Mouse (Mus musculus) heart, embryonic 11.5 days (tissue): ENCODE results near the gene Rai14. TPM values are rescaled to one million over a fixed set of nuclear protein-coding genes. Genes with fewer than 3 reads are reported as not detected.

Experiments used
- ATAC-seq: fragments of 200-750 bp; cut with Nextera tagmentation; replicated peaks from 2 replicates; pipeline ENCODE4 v1.8.0; 2017; ENCODE audit warnings: moderate library complexity; ENCODE audit not compliant: insufficient number of reproducible peaks, low FRiP score, low TSS enrichment
- H3K27ac ChIP-seq: fragments of 300-500 bp; sonication (generic); 2 replicates; pipeline ENCODE4 v1.5.1; 2014; ENCODE audit warnings: mild to moderate bottlenecking, low read depth, low read length
- H3K27me3 ChIP-seq: fragments of 300-500 bp; sonication (generic); 2 replicates; pipeline ENCODE4 v1.6.1; 2014; ENCODE audit warnings: mild to moderate bottlenecking, low read length, mixed read lengths; ENCODE audit not compliant: control insufficient read depth, insufficient read depth
- H3K36me3 ChIP-seq: fragments of 300-500 bp; sonication (generic); 2 replicates; pipeline ENCODE4 v1.6.1; 2014; ENCODE audit warnings: mild to moderate bottlenecking, low read length, moderate library complexity, mixed read lengths; ENCODE audit not compliant: control insufficient read depth, insufficient read depth
- H3K4me1 ChIP-seq: fragments of 300-500 bp; sonication (generic); 2 replicates; pipeline ENCODE4 v1.6.1; 2014; ENCODE audit warnings: low read length; ENCODE audit not compliant: control insufficient read depth, insufficient read depth
- H3K4me2 ChIP-seq: fragments of 300-500 bp; sonication (generic); 2 replicates; pipeline ENCODE4 v1.6.1; 2014; ENCODE audit warnings: mild to moderate bottlenecking, moderate library complexity
- H3K4me3 ChIP-seq: fragments of 300-500 bp; sonication (generic); 2 replicates; pipeline ENCODE4 v1.5.1; 2014; ENCODE audit warnings: low read depth, low read length
- H3K9ac ChIP-seq: fragments of 300-500 bp; sonication (generic); 2 replicates; pipeline ENCODE4 v1.6.1; 2014; ENCODE audit warnings: mild to moderate bottlenecking, low read depth, low read length, moderate library complexity
- H3K9me3 ChIP-seq: fragments of 300-500 bp; sonication (generic); replicated peaks from 2 replicates; pipeline ENCODE4 v1.6.1; 2016; ENCODE audit warnings: low read length; ENCODE audit not compliant: control insufficient read depth
- WGBS: fragments of 180-500 bp; shearing (Covaris S2); extraction: QIAGEN DNeasy Blood & Tissue Kit; methylation state at CpG from one replicate; pipeline ENCODE4 v1.1.7; 2014; ENCODE audit not compliant: insufficient replicate concordance; 5-methylcytosine and 5-hydroxymethylcytosine counted together
- polyA plus RNA-seq: library from polyadenylated mRNA; unstranded; fragments of >200 nt; fragmentation: Nextera tagmentation; extraction: Ambion mirVana; gene quantifications from 2 replicates; pipeline ENCODE4 v1.2.1, GENCODE M21; 2014

Rai14 gene
- polyA plus RNA-seq, 1 experiment from 2014 or later: 30.5 TPM

DNA sequence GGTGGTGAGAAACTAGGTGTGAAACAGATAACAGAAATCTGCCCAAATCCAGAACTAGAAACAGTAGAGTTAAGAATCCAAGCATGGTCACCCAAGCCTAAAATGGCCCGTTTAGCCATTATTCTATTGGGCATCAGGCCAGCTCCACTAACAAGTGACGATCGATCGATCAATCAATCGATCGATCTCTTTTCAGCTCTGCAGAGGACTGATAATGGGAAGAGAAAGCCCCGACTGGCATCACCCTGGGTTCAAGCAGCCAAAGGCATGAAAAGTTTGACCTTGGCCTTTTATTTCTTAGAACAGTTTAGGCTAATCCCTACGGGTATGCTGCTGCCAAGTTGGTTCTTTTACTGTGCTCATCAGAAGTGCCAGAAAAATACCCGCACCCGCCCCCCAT is 4.3 kb upstream of the Rai14 start:
- ATAC-seq: no peak
- H3K4me2 ChIP-seq: no peak overlapping the region
- H3K27ac ChIP-seq: no peak overlapping the region
- H3K27me3 ChIP-seq: peaks cover under 1% of the 10 kb centered on the region; the same call in 1 of the 2 replicates
- 85% methylated on average over 10 of the region's 10 CpGs for WGBS
- 0 out of 2 replicates have a peak, but pooled peaks cover 4% of the 10 kb centered on the region for H3K9me3 ChIP-seq
- peaks cover 15% of the 10 kb centered on the region for H3K4me1 ChIP-seq
- no peak overlapping the region for H3K4me3 ChIP-seq
- no peaks in the 10 kb centered on the region for H3K36me3 ChIP-seq
- H3K9ac ChIP-seq: no peak overlapping the region

DNA sequence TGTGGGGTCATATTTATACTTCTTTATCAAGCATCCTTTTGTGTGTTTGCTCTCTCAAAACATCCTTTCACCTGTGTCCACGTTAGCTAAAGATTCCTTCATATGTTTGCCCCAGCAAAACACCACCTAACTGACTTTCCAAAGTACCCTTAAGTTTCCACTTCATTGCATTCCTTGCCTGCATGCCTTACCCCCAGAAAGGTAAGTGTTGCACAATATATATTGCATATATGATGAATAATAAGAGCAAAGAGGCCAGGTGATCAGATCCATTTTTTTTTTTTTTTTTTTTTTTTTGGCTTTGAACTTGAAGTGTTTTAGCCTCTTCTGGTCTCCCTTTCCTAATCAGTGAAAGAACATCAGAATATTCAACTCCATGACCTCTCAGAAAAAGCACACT is 2.9 kb upstream of the Rai14 start:
- peaks cover 8% of the 10 kb centered on the region for H3K27me3 ChIP-seq
- H3K9ac ChIP-seq: no peak overlapping the region
- no peaks in the 10 kb centered on the region for H3K36me3 ChIP-seq
- H3K27ac ChIP-seq: no peak overlapping the region
- H3K9me3 ChIP-seq: 0 out of 2 replicates have a peak, but pooled peaks cover 4% of the 10 kb centered on the region
- H3K4me1 ChIP-seq: peaks cover 9% of the 10 kb centered on the region
- ATAC-seq: no peak
- 88% methylated on average over 1 of the region's 1 CpGs for WGBS
- no peak overlapping the region for H3K4me3 ChIP-seq
- no peak overlapping the region for H3K4me2 ChIP-seq

DNA sequence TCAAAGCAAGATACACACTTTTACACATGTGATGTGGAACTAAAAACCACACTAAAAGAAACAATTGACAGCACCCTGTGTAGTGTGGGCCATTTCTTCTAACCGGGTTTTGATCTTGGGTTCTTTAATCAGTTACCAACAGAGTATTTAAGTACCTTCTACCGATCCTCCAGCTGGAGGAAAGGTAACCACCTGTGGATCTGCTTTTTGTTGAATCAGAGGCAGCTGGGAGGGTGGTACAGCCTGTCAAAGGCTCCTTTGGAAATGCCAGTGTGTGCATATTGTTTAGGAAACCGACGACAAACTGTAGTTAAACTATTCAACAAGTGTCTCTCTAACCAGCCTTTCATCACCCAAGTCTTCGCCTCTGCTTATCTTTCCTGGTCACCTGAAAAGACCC is 1.5 kb upstream of the Rai14 start:
- H3K9me3 ChIP-seq: 0 out of 2 replicates have a peak, but pooled peaks cover 4% of the 10 kb centered on the region
- H3K4me1 ChIP-seq: peaks cover 9% of the 10 kb centered on the region; the same call in 1 of the 2 replicates
- H3K36me3 ChIP-seq: no peaks in the 10 kb centered on the region
- ATAC-seq: no peak
- WGBS: 17% methylated on average over 5 of the region's 5 CpGs
- H3K4me2 ChIP-seq: no peak overlapping the region
- H3K27me3 ChIP-seq: peaks cover 14% of the 10 kb centered on the region
- H3K4me3 ChIP-seq: no peak overlapping the region
- no peak overlapping the region for H3K9ac ChIP-seq
- H3K27ac ChIP-seq: no peak overlapping the region

DNA sequence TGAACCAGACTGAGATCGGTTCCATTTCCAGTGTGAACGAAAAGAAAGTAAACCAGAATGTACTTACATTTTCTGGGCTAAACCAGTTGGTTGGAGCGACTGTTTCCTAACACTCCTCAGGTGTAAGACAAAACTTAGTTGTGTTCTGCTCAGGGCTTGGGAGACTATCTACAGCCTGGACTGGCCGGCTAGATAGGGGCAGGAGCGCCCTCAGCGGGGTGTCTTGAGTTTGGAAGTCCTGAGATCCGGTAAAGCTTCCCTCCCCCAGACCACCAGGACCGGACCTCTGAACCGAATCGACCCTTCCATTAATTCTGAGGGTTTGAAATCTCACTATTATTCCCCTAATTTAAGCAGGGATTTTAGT is 698 bp upstream of the Rai14 start:
- H3K4me1 ChIP-seq: peaks cover 9% of the 10 kb centered on the region; the same call in 1 of the 2 replicates
- H3K27me3 ChIP-seq: peaks cover 14% of the 10 kb centered on the region
- peak overlapping the region; percentile 75; the same call in 1 of the 2 replicates for H3K9ac ChIP-seq
- H3K4me2 ChIP-seq: peak overlapping the region; percentile 98
- peak overlapping the region; percentile 61 for H3K4me3 ChIP-seq
- peak; percentile 50; the same call in 1 of the 2 replicates for ATAC-seq
- H3K9me3 ChIP-seq: 0 out of 2 replicates have a peak, but pooled peaks cover 4% of the 10 kb centered on the region
- no peaks in the 10 kb centered on the region for H3K36me3 ChIP-seq
- 0% methylated on average over 10 of the region's 10 CpGs for WGBS
- H3K27ac ChIP-seq: peak overlapping the region; percentile 76

DNA sequence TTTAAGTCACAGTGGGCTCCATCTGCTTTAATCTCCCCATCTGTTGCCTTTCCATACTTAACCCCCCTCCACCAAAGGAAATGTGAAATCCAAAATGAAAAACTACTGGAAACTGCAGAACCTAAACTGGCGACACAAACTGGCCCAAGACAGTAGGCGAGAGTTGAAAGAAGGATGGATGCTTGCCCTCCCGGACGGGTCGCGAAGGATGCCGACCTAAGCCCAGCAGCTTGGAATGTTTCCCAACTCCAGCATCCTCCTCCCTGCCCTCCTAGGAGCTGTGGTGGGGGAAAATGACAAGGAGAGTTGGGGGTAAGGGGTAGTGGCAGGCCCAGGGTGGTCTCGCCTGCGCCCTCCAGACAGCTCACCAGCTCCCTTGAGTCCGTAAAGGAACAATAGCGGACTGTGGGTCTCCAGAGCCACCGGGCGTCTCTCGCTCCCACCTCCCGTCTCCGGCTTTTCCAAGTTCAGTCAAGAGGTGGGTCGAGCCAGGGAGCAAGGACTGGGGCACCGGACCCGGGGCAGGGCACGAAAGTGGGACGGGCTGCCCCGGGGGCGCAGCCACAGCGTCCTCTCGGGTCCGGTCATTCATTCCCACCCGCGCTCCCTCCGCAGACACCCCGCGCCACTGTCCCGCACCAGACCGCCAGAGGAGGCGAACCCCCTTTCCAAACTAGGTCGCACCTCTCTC is 653 bp downstream of the Rai14 start:
- ATAC-seq: peak; percentile 24; the same call in 1 of the 2 replicates
- Histone ChIP-seq H3K27ac (peak overlapping the region; percentile 76), H3K36me3 (no peaks in the 10 kb centered on the region), H3K9me3 (0 out of 2 replicates have a peak, but pooled peaks cover 4% of the 10 kb centered on the region), H3K9ac (peak overlapping the region; percentile 75), H3K27me3 (peaks cover 14% of the 10 kb centered on the region), H3K4me3 (peak overlapping the region; percentile 61), H3K4me2 (peak overlapping the region; percentile 98), H3K4me1 (peaks cover 9% of the 10 kb centered on the region; the same call in 1 of the 2 replicates)
- WGBS: 0% methylated on average over 34 of the region's 35 CpGs

DNA sequence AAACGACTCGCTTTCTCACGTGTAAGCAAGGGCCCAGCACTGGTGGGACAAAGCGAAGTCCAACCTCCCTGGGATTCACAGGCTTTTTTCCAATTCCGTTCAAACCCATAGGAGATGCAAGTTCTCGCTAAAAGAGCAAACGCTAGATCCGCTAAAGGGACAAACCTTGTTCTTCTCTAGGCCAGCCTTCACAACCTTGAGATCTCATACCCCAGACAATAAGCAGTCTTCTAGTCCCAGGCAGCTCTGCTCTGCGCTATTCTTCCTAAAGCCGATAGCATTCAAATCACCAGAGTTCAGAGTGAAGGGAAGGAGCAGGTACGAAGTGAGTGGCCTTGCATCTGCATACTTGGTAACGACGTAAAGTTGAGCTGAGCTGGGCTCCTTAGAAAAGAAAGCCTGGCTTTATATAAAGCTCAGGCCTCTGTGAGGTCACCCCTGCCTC is 1.2 kb downstream of the Rai14 start:
- peak overlapping the region; percentile 76; the same call in 1 of the 2 replicates for H3K27ac ChIP-seq
- H3K27me3 ChIP-seq: peaks cover 14% of the 10 kb centered on the region
- 14% methylated on average over 13 of the region's 13 CpGs for WGBS
- peak overlapping the region; percentile 75 for H3K9ac ChIP-seq
- no peak for ATAC-seq
- H3K36me3 ChIP-seq: 0 out of 2 replicates have a peak, but pooled peaks cover 2% of the 10 kb centered on the region
- H3K9me3 ChIP-seq: 0 out of 2 replicates have a peak, but pooled peaks cover 6% of the 10 kb centered on the region
- H3K4me1 ChIP-seq: peaks cover 9% of the 10 kb centered on the region; the same call in 1 of the 2 replicates
- H3K4me2 ChIP-seq: peak overlapping the region; percentile 98
- H3K4me3 ChIP-seq: peak overlapping the region; percentile 61

DNA sequence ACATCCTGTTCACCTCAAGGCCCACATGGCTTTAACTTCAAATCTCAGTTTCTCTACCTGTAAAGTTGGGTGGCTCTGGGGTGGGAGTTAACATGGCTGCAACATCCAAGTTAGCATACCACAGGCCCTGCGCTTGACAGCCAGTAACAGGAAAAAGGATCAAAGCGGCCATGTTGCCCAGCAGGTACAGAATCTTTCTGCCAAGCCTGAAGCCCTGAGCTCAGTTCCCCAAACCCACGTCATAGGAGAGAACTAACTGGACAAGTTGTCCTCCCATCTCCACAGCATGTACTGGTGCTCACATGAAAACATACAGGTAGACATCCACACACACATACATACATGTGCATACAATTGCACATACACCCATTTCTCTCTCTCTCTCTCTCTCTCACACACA is 2.1 kb downstream of the Rai14 start:
- H3K9ac ChIP-seq: no peak overlapping the region
- H3K4me2 ChIP-seq: peak overlapping the region; percentile 98
- H3K27ac ChIP-seq: no peak overlapping the region
- no peak overlapping the region for H3K4me3 ChIP-seq
- H3K27me3 ChIP-seq: peaks cover 14% of the 10 kb centered on the region
- 0 out of 2 replicates have a peak, but pooled peaks cover 3% of the 10 kb centered on the region for H3K9me3 ChIP-seq
- WGBS: 73% methylated on average over 3 of the region's 3 CpGs
- H3K36me3 ChIP-seq: 0 out of 2 replicates have a peak, but pooled peaks cover 2% of the 10 kb centered on the region
- H3K4me1 ChIP-seq: peaks cover 9% of the 10 kb centered on the region; the same call in 1 of the 2 replicates
- ATAC-seq: no peak

DNA sequence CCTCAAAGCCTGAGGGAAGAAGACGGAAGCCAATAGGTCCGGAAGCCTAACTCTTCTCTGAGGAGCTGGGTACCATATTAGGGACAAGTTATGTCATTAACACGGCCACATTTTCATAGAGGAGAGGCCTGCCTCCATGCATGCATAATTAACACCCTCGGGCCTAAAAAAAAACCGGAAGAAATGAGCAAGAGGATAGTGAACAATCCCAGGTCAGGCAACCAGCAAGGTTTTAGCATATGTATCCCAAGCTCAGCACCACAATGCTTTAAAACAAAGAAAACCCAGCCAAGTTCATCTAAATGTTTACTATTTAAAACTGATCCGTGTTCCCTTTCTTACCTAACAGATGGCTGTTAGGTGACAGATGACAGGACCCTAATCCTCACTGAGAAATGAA is 3.2 kb downstream of the Rai14 start:
- Histone ChIP-seq H3K27ac (no peak overlapping the region), H3K27me3 (peaks cover 14% of the 10 kb centered on the region), H3K4me1 (peaks cover 9% of the 10 kb centered on the region; the same call in 1 of the 2 replicates), H3K4me2 (no peak overlapping the region), H3K36me3 (0 out of 2 replicates have a peak, but pooled peaks cover 2% of the 10 kb centered on the region), H3K9ac (no peak overlapping the region), H3K9me3 (0 out of 2 replicates have a peak, but pooled peaks cover 3% of the 10 kb centered on the region), H3K4me3 (no peak overlapping the region)
- WGBS: 59% methylated on average over 6 of the region's 6 CpGs
- ATAC-seq: no peak
